Mouse (Mus musculus) right cerebral cortex, postnatal 25 days (tissue): ENCODE data around the gene Cdcp1.

Source experiments
- DNase-seq: peaks from one replicate; pipeline ENCODE4 v3.0.0; 2022

Cdcp1 gene

GRCm38 (mm10) chr9:123207895-123208294, 7.9 kb downstream of the Cdcp1 start:
- no peak for DNase-seq

GRCm38 (mm10) chr9:123206948-123207347, 8.9 kb downstream of the Cdcp1 start:
- no peak for DNase-seq

- DNase-seq, result no peak
Measured at GRCm38 (mm10) chr9:123206526-123206925, 9.3 kb downstream of the Cdcp1 start.

GRCm38 (mm10) chr9:123200116-123200515, 15.7 kb downstream of the Cdcp1 start:
- DNase-seq, result no peak

GRCm38 (mm10) chr9:123188271-123188670, 27.6 kb downstream of the Cdcp1 start:
- no peak for DNase-seq

GRCm38 (mm10) chr9:123187589-123187988, 28.2 kb downstream of the Cdcp1 start:
- no peak for DNase-seq

- DNase-seq, result no peak
Measured at GRCm38 (mm10) chr9:123186151-123186550, 29.7 kb downstream of the Cdcp1 start.

- DNase-seq, result no peak
Measured at GRCm38 (mm10) chr9:123185546-123185945, 30.3 kb downstream of the Cdcp1 start.

- DNase-seq, result no peak
Measured at GRCm38 (mm10) chr9:123183226-123183625, 32.6 kb downstream of the Cdcp1 start.

GRCm38 (mm10) chr9:123180003-123180402, 35.8 kb downstream of the Cdcp1 start:
- no peak for DNase-seq

- DNase-seq, result no peak
Measured at GRCm38 (mm10) chr9:123177380-123178048, 38.3 kb downstream of the Cdcp1 start.

- DNase-seq, result no peak
Measured at GRCm38 (mm10) chr9:123174356-123174755, 41.5 kb downstream of the Cdcp1 start.

- DNase-seq, result no peak
Measured at GRCm38 (mm10) chr9:123173760-123174159, 42.1 kb downstream of the Cdcp1 start.

- no peak for DNase-seq
Measured at GRCm38 (mm10) chr9:123165781-123166443, 49.9 kb downstream of the Cdcp1 start.

- no peak for DNase-seq
Measured at GRCm38 (mm10) chr9:123162985-123163694, 52.7 kb downstream of the Cdcp1 start.

GRCm38 (mm10) chr9:123161792-123162191, 54.0 kb downstream of the Cdcp1 start:
- DNase-seq, result no peak

GRCm38 (mm10) chr9:123159330-123159729, 56.5 kb downstream of the Cdcp1 start:
- peak; percentile 49 for DNase-seq

- DNase-seq, result peak; percentile 34
Measured at GRCm38 (mm10) chr9:123158125-123158836, 57.6 kb downstream of the Cdcp1 start.

- no peak for DNase-seq
Measured at GRCm38 (mm10) chr9:123157699-123158098, 58.1 kb downstream of the Cdcp1 start.

- DNase-seq, result peak; percentile 25
Measured at GRCm38 (mm10) chr9:123156910-123157361, 58.9 kb downstream of the Cdcp1 start.

GRCm38 (mm10) chr9:123153121-123153520, 62.7 kb downstream of the Cdcp1 start:
- DNase-seq, result no peak

- DNase-seq, result no peak
Measured at GRCm38 (mm10) chr9:123152026-123152425, 63.8 kb downstream of the Cdcp1 start.

GRCm38 (mm10) chr9:123151561-123151960, 64.3 kb downstream of the Cdcp1 start:
- DNase-seq, result no peak
